Mouse (Mus musculus): ENCODE results near the gene Spata17. TPM values are rescaled to one million over a fixed set of nuclear protein-coding genes. Genes with fewer than 3 reads are reported as not detected.

The Spata17 gene
- polyA plus RNA-seq, 1 experiment from 2014 or later = 0.96 TPM

GRCm38 (mm10) chr1:187230255-187230654 lies 15.0 kb upstream of the Spata17 start:
- Histone ChIP-seq H3K9ac (no peak overlapping the region), H3K4me2 (no peak overlapping the region), H3K4me1 (replicated peaks) (peaks cover 20% of the 10 kb centered on the region), H3K27me3 (no peaks in the 10 kb centered on the region), H3K9me3 (replicated peaks) (no peaks in the 10 kb centered on the region), H3K36me3 (peaks cover 12% of the 10 kb centered on the region), H3K27ac (no peak overlapping the region), H3K4me3 (no peak overlapping the region)
- ATAC-seq (replicated peaks; ENCODE audit: insufficient number of reproducible peaks, insufficient read depth, low FRiP score, low read depth) = no peak
- WGBS = 89% methylated on average over 5 of the region's 5 CpGs

DNA sequence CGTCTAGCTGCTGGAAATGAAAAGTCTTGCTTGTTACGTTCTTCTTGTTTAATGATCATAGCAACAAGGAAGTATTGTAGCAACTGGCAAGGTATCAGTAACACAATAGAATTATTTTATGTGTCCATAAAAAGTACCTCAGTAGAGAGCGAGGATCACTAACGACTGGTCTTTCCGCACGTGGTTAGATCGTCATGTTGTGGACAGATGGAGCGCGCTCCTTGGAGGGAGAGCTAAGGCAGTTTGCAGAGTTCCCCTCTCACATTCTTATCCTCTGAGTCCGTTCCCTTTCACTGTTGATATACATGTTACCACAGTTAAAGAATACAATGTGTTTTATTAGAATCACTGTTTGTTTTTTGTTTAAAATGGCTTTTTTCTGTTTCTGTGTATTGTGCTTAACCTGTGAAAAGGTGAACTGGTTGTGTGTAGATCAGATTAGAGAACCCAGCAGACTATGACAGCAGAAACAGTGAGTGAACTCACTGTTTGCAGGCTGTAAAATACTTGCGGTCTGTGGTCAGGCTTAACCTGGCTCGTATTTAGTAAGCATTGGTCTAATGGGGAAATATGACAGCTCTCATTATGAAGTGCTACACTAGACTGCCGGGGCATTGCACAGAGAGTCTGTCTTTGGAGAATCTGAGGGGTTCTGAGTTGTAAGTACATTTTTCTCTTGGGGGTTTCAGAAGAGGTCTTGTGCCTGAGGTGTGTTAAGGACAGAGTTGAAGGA lies 13.3 kb upstream of the Spata17 start:
- peaks cover 20% of the 10 kb centered on the region for H3K4me1 ChIP-seq (replicated peaks)
- H3K9ac ChIP-seq = no peak overlapping the region
- H3K36me3 ChIP-seq = peaks cover 12% of the 10 kb centered on the region
- 77% methylated on average over 13 of the region's 13 CpGs for WGBS
- H3K27ac ChIP-seq = no peak overlapping the region
- no peak for ATAC-seq (replicated peaks; ENCODE audit: insufficient number of reproducible peaks, insufficient read depth, low FRiP score, low read depth)
- no peak overlapping the region for H3K4me2 ChIP-seq
- no peaks in the 10 kb centered on the region for H3K27me3 ChIP-seq
- no peak overlapping the region for H3K4me3 ChIP-seq
- no peaks in the 10 kb centered on the region for H3K9me3 ChIP-seq (replicated peaks)

DNA sequence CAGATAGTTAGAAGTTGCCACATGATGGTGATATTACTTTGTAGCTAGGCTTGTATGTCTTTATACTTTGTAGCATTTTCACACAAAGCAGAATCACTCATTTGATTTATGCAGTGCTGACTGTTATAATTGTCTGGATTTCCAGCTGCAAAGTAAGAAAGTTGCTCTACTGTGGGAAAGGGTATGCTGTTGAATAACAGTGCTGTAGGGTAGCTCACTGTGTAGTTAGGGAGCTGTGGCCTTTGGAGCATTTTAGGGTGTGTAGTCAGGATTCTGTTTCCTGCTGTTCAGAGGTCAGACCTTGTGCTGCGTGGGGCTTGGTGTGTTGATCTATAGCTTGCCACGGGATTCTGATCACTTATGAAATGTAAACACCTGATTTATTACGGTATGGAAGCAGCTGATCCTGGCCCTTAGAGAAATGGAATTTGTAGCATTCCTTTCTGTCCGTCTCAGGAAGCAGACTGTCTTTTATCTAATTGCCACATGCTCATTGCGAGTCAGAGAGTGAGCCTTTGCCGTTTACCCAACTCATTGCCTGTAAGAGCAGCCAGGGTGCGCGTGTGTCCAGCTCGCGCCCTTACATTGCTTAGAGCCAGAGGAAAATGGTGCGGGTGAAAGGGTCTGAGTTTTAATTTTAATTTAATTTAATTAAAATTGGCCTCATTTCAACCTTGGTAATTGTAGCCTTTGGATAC lies 11.2 kb upstream of the Spata17 start:
- peak; percentile 55; the same call in 1 of the 2 replicates for ATAC-seq (replicated peaks; ENCODE audit: insufficient number of reproducible peaks, insufficient read depth, low FRiP score, low read depth)
- no peak overlapping the region for H3K9ac ChIP-seq
- H3K4me3 ChIP-seq = no peak overlapping the region
- H3K27me3 ChIP-seq = no peaks in the 10 kb centered on the region
- H3K4me1 ChIP-seq (replicated peaks) = peaks cover 20% of the 10 kb centered on the region
- H3K27ac ChIP-seq = peak overlapping the region; percentile 70
- 40% methylated on average over 11 of the region's 11 CpGs for WGBS
- no peak overlapping the region for H3K4me2 ChIP-seq
- H3K9me3 ChIP-seq (replicated peaks) = no peaks in the 10 kb centered on the region
- H3K36me3 ChIP-seq = 0 out of 2 replicates have a peak, but pooled peaks cover 5% of the 10 kb centered on the region

DNA sequence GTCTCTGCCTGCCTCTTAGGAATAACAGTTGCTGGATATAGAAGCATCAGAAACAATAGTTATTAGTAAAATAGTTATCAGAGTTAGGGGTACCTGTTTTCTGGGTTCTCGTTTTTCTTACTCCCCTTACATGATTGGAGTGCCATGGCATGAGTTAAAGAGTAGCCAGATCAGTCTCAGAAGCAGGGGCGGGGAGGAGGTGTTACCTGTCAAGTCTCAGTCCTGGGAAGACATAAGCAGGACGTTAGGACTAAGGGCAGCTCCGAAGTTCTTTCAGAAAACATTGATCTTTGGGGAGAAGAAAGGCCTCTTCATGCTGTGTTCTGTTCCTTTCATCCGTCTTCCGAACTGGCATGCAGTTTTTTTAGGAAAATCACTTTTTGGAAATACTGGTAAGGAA lies 5.5 kb upstream of the Spata17 start:
- Histone ChIP-seq H3K4me2 (no peak overlapping the region), H3K27me3 (no peaks in the 10 kb centered on the region), H3K27ac (no peak overlapping the region), H3K9ac (no peak overlapping the region), H3K4me3 (no peak overlapping the region), H3K9me3 (replicated peaks) (no peaks in the 10 kb centered on the region), H3K4me1 (replicated peaks) (peaks cover 4% of the 10 kb centered on the region; the same call in 1 of the 2 replicates), H3K36me3 (0 out of 2 replicates have a peak, but pooled peaks cover 2% of the 10 kb centered on the region)
- ATAC-seq (replicated peaks; ENCODE audit: insufficient number of reproducible peaks, insufficient read depth, low FRiP score, low read depth) = no peak
- 76% methylated on average over 6 of the region's 6 CpGs for WGBS

DNA sequence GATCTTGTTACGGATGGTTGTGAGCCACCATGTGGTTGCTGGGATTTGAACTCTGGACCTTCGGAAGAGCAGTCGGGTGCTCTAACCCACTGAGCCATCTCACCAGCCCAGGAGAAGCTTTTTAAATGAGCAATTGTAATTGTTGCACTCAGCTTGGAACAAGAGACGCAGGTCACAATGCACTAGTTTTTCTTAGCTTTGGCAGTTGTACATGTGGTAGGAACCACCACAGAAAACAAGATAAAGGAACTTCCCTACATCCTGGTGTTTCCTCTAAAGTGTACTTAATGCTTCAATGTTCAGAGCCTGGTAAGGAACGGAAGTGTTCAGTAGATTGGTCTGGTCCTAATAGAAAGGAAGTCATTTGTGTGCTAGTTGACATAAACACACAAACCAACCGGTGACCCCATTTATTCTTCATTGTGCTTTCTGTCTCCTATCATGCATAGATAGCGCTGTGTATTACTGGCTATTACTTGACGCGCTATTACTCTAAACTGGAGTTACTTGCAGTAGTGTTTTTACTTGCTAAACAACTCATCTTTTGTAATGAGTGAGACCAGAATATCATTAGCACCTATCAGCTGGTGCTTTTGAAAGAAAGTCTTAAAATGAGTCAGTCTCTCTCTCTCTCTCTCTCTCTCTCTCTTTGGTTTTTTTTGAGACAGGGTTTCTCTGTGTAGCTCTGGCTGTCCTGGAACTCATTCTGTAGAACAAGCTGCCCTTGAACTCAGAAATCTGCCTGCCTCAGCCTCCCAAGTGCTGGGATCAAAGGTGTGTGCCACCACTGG lies 1.6 kb upstream of the Spata17 start:
- no peak for ATAC-seq (replicated peaks; ENCODE audit: insufficient number of reproducible peaks, insufficient read depth, low FRiP score, low read depth)
- Histone ChIP-seq H3K27ac (no peak overlapping the region), H3K4me2 (no peak overlapping the region), H3K36me3 (no peaks in the 10 kb centered on the region), H3K4me1 (replicated peaks) (peaks cover 4% of the 10 kb centered on the region; the same call in 1 of the 2 replicates), H3K4me3 (no peak overlapping the region), H3K9me3 (replicated peaks) (no peaks in the 10 kb centered on the region), H3K9ac (no peak overlapping the region), H3K27me3 (no peaks in the 10 kb centered on the region)
- WGBS = 83% methylated on average over 9 of the region's 9 CpGs

- no peak overlapping the region for H3K9ac ChIP-seq
- no peak for ATAC-seq (replicated peaks; ENCODE audit: insufficient number of reproducible peaks, insufficient read depth, low FRiP score, low read depth)
- H3K9me3 ChIP-seq (replicated peaks) = no peaks in the 10 kb centered on the region
- no peaks in the 10 kb centered on the region for H3K36me3 ChIP-seq
- H3K4me2 ChIP-seq = no peak overlapping the region
- H3K27ac ChIP-seq = no peak overlapping the region
- WGBS = 84% methylated on average over 4 of the region's 4 CpGs
- H3K4me3 ChIP-seq = no peak overlapping the region
- no peaks in the 10 kb centered on the region for H3K4me1 ChIP-seq (replicated peaks)
- no peaks in the 10 kb centered on the region for H3K27me3 ChIP-seq
Observed at GRCm38 (mm10) chr1:187210736-187211135, 4.5 kb downstream of the Spata17 start.

DNA sequence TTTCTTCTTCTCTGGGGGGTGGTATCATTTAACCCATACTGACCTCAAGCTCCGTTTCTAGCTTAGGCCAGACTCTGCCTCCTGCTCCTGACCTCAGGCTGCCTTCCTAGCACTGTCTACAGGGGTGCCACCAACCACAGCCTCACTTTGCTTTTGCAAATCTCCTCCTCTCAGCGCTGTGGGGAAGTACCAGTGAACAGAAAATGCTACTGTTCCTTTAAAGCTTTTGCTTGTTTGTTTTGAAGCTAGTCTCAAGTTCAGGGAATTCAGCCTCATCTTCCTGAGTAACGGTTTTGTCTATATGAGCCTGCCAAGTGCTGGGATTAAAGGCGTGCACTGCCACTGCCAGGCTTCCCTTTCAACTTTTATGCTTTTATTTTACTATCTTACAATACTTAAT lies 5.8 kb downstream of the Spata17 start:
- H3K9me3 ChIP-seq (replicated peaks) = no peaks in the 10 kb centered on the region
- no peaks in the 10 kb centered on the region for H3K27me3 ChIP-seq
- H3K9ac ChIP-seq = no peak overlapping the region
- no peak for ATAC-seq (replicated peaks; ENCODE audit: insufficient number of reproducible peaks, insufficient read depth, low FRiP score, low read depth)
- no peak overlapping the region for H3K4me3 ChIP-seq
- no peaks in the 10 kb centered on the region for H3K4me1 ChIP-seq (replicated peaks)
- no peak overlapping the region for H3K4me2 ChIP-seq
- no peaks in the 10 kb centered on the region for H3K36me3 ChIP-seq
- no peak overlapping the region for H3K27ac ChIP-seq
- 55% methylated on average over 4 of the region's 4 CpGs for WGBS

DNA sequence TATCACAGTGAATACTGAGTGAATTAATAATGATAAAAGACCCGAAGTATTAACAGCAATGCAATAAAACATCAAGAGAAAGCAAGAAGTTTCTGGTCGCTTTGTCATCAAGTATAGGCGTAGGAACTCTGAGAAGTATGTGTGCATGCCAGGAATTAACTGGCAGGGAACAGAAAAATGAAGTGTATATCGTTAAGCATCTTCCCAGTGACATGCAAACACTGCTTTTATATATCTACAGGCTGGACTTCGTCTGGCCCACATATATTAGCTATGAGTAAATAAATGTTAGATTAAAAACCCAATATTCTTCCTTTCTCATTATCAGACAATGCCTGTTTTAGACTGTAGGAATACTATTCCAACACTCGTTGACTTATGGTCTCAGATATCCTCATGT lies 9.8 kb downstream of the Spata17 start:
- Histone ChIP-seq H3K4me2 (no peak overlapping the region), H3K27ac (no peak overlapping the region), H3K36me3 (no peaks in the 10 kb centered on the region), H3K9me3 (replicated peaks) (no peaks in the 10 kb centered on the region), H3K4me3 (no peak overlapping the region), H3K4me1 (replicated peaks) (no peaks in the 10 kb centered on the region), H3K27me3 (no peaks in the 10 kb centered on the region), H3K9ac (no peak overlapping the region)
- WGBS = 68% methylated on average over 6 of the region's 6 CpGs
- no peak for ATAC-seq (replicated peaks; ENCODE audit: insufficient number of reproducible peaks, insufficient read depth, low FRiP score, low read depth)

DNA sequence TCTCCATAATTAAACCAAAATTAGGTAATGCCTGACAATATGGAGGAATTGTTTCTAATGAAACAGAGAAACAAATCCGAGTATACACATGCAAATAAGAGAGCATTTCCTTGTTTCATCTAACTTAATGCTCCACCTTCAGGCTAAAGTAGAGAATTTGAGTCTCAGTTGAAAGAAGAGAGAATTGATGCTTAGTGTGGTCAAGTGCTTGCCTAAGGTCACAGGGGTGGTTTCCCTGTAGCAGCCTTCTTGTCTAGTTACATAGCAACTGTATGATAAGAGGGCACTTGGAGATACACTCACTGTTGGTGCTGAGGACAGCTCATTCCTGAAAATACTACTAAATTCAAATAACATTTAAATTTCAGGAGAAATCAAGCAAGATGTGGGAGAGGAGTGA lies 36.7 kb downstream of the Spata17 start:
- ATAC-seq (replicated peaks; ENCODE audit: insufficient number of reproducible peaks, insufficient read depth, low FRiP score, low read depth) = no peak
- WGBS = 65% methylated on average over 1 of the region's 1 CpGs
- Histone ChIP-seq H3K9ac (no peak overlapping the region), H3K4me1 (replicated peaks) (no peaks in the 10 kb centered on the region), H3K27ac (no peak overlapping the region), H3K4me2 (no peak overlapping the region), H3K27me3 (no peaks in the 10 kb centered on the region), H3K4me3 (no peak overlapping the region), H3K9me3 (replicated peaks) (no peaks in the 10 kb centered on the region), H3K36me3 (no peaks in the 10 kb centered on the region)

DNA sequence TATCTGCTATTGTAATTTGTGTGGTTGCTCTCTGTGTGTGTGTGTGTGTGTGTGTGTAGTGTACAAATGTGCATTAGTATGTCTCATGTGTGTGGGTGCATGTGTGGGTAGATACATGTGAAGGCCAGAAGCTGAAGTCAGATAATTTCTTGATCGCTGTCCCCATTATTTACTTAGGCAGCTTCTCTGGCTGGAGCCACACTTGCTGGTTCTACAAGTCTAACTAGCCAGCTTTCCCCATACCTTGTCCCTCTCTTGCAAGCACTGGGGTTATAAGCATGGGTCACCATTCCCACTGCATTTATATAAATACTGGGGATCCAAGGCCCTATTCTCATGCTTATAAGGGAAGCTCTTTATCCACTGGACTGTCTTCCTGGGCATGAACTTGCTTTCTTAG lies 39.3 kb downstream of the Spata17 start:
- no peaks in the 10 kb centered on the region for H3K4me1 ChIP-seq (replicated peaks)
- no peak for ATAC-seq (replicated peaks; ENCODE audit: insufficient number of reproducible peaks, insufficient read depth, low FRiP score, low read depth)
- H3K9ac ChIP-seq = no peak overlapping the region
- H3K9me3 ChIP-seq (replicated peaks) = no peaks in the 10 kb centered on the region
- H3K27me3 ChIP-seq = no peaks in the 10 kb centered on the region
- H3K4me3 ChIP-seq = no peak overlapping the region
- no peaks in the 10 kb centered on the region for H3K36me3 ChIP-seq
- WGBS = 81% methylated on average over 1 of the region's 1 CpGs
- H3K4me2 ChIP-seq = no peak overlapping the region
- H3K27ac ChIP-seq = no peak overlapping the region

- no peak overlapping the region for H3K27ac ChIP-seq
- no peaks in the 10 kb centered on the region for H3K36me3 ChIP-seq
- H3K9ac ChIP-seq = no peak overlapping the region
- no peak overlapping the region for H3K4me2 ChIP-seq
- no peaks in the 10 kb centered on the region for H3K4me1 ChIP-seq (replicated peaks)
- no peaks in the 10 kb centered on the region for H3K27me3 ChIP-seq
- ATAC-seq (replicated peaks; ENCODE audit: insufficient number of reproducible peaks, insufficient read depth, low FRiP score, low read depth) = no peak
- no peaks in the 10 kb centered on the region for H3K9me3 ChIP-seq (replicated peaks)
- WGBS = 55% methylated on average over 3 of the region's 3 CpGs
- H3K4me3 ChIP-seq = no peak overlapping the region
Observed at GRCm38 (mm10) chr1:187170361-187170760, 44.9 kb downstream of the Spata17 start.

Data from heart, embryonic 15.5 days (tissue).